11 mouse cellular contexts compared by ENCODE assay signal in genomic region chr4:132474631-132475030, GRCm38 (mm10). TPM values are rescaled to one million over a fixed set of nuclear protein-coding genes. Genes with fewer than 3 reads are reported as not detected.
DNase-seq lines count a peak whose midpoint lies in the region; ATAC-seq and TF ChIP-seq lines count a peak whose summit lies in the region.
"Had no signal": no experiment of that assay in that cellular context is flagged by ENCODE, and none has a peak within 500 bp of the region (broad histone marks: within the 10 kb centered on the region; RNA-seq: fewer than 3 reads in every experiment).

No protein-coding gene starts in this region.

- no peak for DNase-seq in liver, embryonic 13.5 days
- no peak for DNase-seq in liver
- peak; percentile 4 for DNase-seq in brain, embryonic 14.5 days (ENCODE audit: low read depth)
- peak; percentile 87 to 96 for DNase-seq in kidney, postnatal 25 days
- DNase-seq in frontal cortex, postnatal 10 days (ENCODE audit: low spot score in 2 of 2) = no peak
- DNase-seq in midbrain, embryonic 10.5 days (ENCODE audit: low spot score) = no peak
- DNase-seq in spleen, postnatal 14 days (ENCODE audit: low spot score in 2 of 2) = no peak
- DNase-seq: thymus, adult 2 months had no signal

- no peak overlapping the region for H3K4me2 ChIP-seq in liver, embryonic 13.5 days
- no peak overlapping the region for H3K4me2 ChIP-seq in stomach, embryonic 15.5 days
- H3K4me2 ChIP-seq: forebrain, embryonic 15.5 days had no signal

- WGBS in liver, embryonic 13.5 days (ENCODE audit: insufficient replicate concordance) = 74% methylated on average over 4 of the region's 4 CpGs
- WGBS in stomach, embryonic 15.5 days = 65% methylated on average over 4 of the region's 4 CpGs
- WGBS in midbrain, embryonic 10.5 days = 76% methylated on average over 4 of the region's 4 CpGs

- ATAC-seq in liver, embryonic 13.5 days (ENCODE audit: low read depth) = no peak
- no peak; the same call in 1 of the 2 replicates for ATAC-seq in stomach, embryonic 15.5 days (ENCODE audit: insufficient read depth, low FRiP score, low read depth)
- ATAC-seq: forebrain, embryonic 15.5 days had no signal

- H3K27me3 ChIP-seq in liver, embryonic 13.5 days = no peaks in the 10 kb centered on the region
- H3K27me3 ChIP-seq in stomach, embryonic 15.5 days (replicated peaks) = no peaks in the 10 kb centered on the region
- no peaks in the 10 kb centered on the region for H3K27me3 ChIP-seq in midbrain, embryonic 10.5 days (ENCODE audit: low read depth, poor library complexity, severe bottlenecking)
- H3K27me3 ChIP-seq: forebrain, embryonic 15.5 days had no signal

- 0 out of 2 replicates have a peak overlapping the region, but pooled peaks have one; percentile 14 for H3K27ac ChIP-seq in liver, embryonic 13.5 days
- 0 out of 2 replicates have a peak overlapping the region, but pooled peaks have one; percentile 49 for H3K27ac ChIP-seq in stomach, embryonic 15.5 days
- H3K27ac ChIP-seq in midbrain, embryonic 10.5 days (replicated peaks) = no peak overlapping the region
- H3K27ac ChIP-seq: forebrain, embryonic 15.5 days; hindbrain, embryonic 10.5 days had no signal

- no peak overlapping the region for H3K9ac ChIP-seq in liver, embryonic 13.5 days
- H3K9ac ChIP-seq in stomach, embryonic 15.5 days = no peak overlapping the region
- H3K9ac ChIP-seq: forebrain, embryonic 15.5 days had no signal

- no peak overlapping the region for H3K4me3 ChIP-seq in liver, embryonic 13.5 days (replicated peaks)
- H3K4me3 ChIP-seq in stomach, embryonic 15.5 days (replicated peaks) = no peak overlapping the region
- H3K4me3 ChIP-seq in midbrain, embryonic 10.5 days = no peak overlapping the region
- H3K4me3 ChIP-seq: forebrain, embryonic 15.5 days; hindbrain, embryonic 10.5 days had no signal

- no peak for TF ChIP-seq POLR2A in brain, embryonic 14.5 days (IDR thresholded peaks at IDR 0.05; ENCODE audit: borderline replicate concordance, extremely low read depth, insufficient read depth, insufficient read length, poor library complexity, severe bottlenecking)

- no peak for TF ChIP-seq CTCF in brain, embryonic 14.5 days (IDR thresholded peaks at IDR 0.05; ENCODE audit: borderline replicate concordance, extremely low read depth, insufficient read depth, insufficient read length)

- peaks cover 24% of the 10 kb centered on the region for H3K4me1 ChIP-seq in liver, embryonic 13.5 days (replicated peaks)
- H3K4me1 ChIP-seq in stomach, embryonic 15.5 days = no peaks in the 10 kb centered on the region
- H3K4me1 ChIP-seq in midbrain, embryonic 10.5 days = no peaks in the 10 kb centered on the region
- H3K4me1 ChIP-seq: forebrain, embryonic 15.5 days; hindbrain, embryonic 10.5 days had no signal

- no peaks in the 10 kb centered on the region for H3K9me3 ChIP-seq in liver, embryonic 13.5 days (replicated peaks)
- H3K9me3 ChIP-seq in stomach, embryonic 15.5 days = no peaks in the 10 kb centered on the region
- H3K9me3 ChIP-seq in midbrain, embryonic 10.5 days (replicated peaks) = no peaks in the 10 kb centered on the region
- H3K9me3 ChIP-seq: forebrain, embryonic 15.5 days; hindbrain, embryonic 10.5 days had no signal

- no peaks in the 10 kb centered on the region for H3K36me3 ChIP-seq in liver, embryonic 13.5 days
- no peaks in the 10 kb centered on the region for H3K36me3 ChIP-seq in stomach, embryonic 15.5 days
- no peaks in the 10 kb centered on the region for H3K36me3 ChIP-seq in midbrain, embryonic 10.5 days
- H3K36me3 ChIP-seq: forebrain, embryonic 15.5 days; hindbrain, embryonic 10.5 days had no signal

RNA-seq across cellular contexts. Expression of gene Med18, which starts 10.9 kb away (rescaled TPM):
- polyA plus RNA-seq in liver, embryonic 13.5 days (2015; fragmentation: Nextera tagmentation; extraction: Ambion mirVana) = 17.1 and 19.7 TPM in 2 replicates
- polyA plus RNA-seq in brain, embryonic 14.5 days (2012; rRNA removed) = 5.8 and 8.3 TPM in 2 replicates
- polyA plus RNA-seq in stomach, embryonic 15.5 days (2015; fragmentation: Nextera tagmentation; extraction: Ambion mirVana) = 22.0 and 23.4 TPM in 2 replicates
- polyA plus RNA-seq in midbrain, embryonic 10.5 days (2016; fragmentation: Nextera tagmentation; extraction: Ambion mirVana) = 32.6 and 35.3 TPM in 2 replicates

RNA-seq across cellular contexts. Expression of gene Sesn2, which starts 35.7 kb away (rescaled TPM):
- 7.0 TPM in 2 replicates for polyA plus RNA-seq in liver, embryonic 13.5 days (2015; fragmentation: Nextera tagmentation; extraction: Ambion mirVana)
- 5.1 and 6.1 TPM in 2 replicates for polyA plus RNA-seq in brain, embryonic 14.5 days (2012; rRNA removed)
- polyA plus RNA-seq in stomach, embryonic 15.5 days (2015; fragmentation: Nextera tagmentation; extraction: Ambion mirVana) = 14.2 TPM in 2 replicates
- polyA plus RNA-seq in midbrain, embryonic 10.5 days (2016; fragmentation: Nextera tagmentation; extraction: Ambion mirVana) = 13.0 and 14.7 TPM in 2 replicates

RNA-seq across cellular contexts. Expression of gene Phactr4, which starts 52.3 kb away (rescaled TPM):
- 10.3 and 12.5 TPM in 2 replicates for polyA plus RNA-seq in liver, embryonic 13.5 days (2015; fragmentation: Nextera tagmentation; extraction: Ambion mirVana)
- polyA plus RNA-seq in brain, embryonic 14.5 days (2012; rRNA removed) = 13.6 and 18.2 TPM in 2 replicates
- 21.1 and 22.6 TPM in 2 replicates for polyA plus RNA-seq in stomach, embryonic 15.5 days (2015; fragmentation: Nextera tagmentation; extraction: Ambion mirVana)
- polyA plus RNA-seq in midbrain, embryonic 10.5 days (2016; fragmentation: Nextera tagmentation; extraction: Ambion mirVana) = 23.6 and 27.3 TPM in 2 replicates

RNA-seq across cellular contexts. Expression of gene Atpif1, which starts 58.8 kb away (rescaled TPM):
- polyA plus RNA-seq in liver, embryonic 13.5 days (2015; fragmentation: Nextera tagmentation; extraction: Ambion mirVana) = 1,559 and 1,572 TPM in 2 replicates
- polyA plus RNA-seq in brain, embryonic 14.5 days (2012; rRNA removed) = 799 and 900 TPM in 2 replicates
- 1,135 and 1,340 TPM in 2 replicates for polyA plus RNA-seq in stomach, embryonic 15.5 days (2015; fragmentation: Nextera tagmentation; extraction: Ambion mirVana)
- 965 and 979 TPM in 2 replicates for polyA plus RNA-seq in midbrain, embryonic 10.5 days (2016; fragmentation: Nextera tagmentation; extraction: Ambion mirVana)

Comparison
In these comparisons a context has a peak if more than half of its experiments do, and no peak if none do; other contexts are left out.
1. DNase-seq: peak in brain, embryonic 14.5 days (single experiment) and kidney, postnatal 25 days (2 of 2); none in liver, embryonic 13.5 days (single experiment), liver (single experiment), frontal cortex, postnatal 10 days (0 of 2), midbrain, embryonic 10.5 days (single experiment) and spleen, postnatal 14 days (0 of 2).